Mouse (Mus musculus): ENCODE measurements around the gene C130050O18Rik.
"Not testable (repeated sequence)": the region's sequence is repeated elsewhere in the genome, so short reads cannot be mapped to it uniquely, and the experiment has no call there.

Gene C130050O18Rik

DNA sequence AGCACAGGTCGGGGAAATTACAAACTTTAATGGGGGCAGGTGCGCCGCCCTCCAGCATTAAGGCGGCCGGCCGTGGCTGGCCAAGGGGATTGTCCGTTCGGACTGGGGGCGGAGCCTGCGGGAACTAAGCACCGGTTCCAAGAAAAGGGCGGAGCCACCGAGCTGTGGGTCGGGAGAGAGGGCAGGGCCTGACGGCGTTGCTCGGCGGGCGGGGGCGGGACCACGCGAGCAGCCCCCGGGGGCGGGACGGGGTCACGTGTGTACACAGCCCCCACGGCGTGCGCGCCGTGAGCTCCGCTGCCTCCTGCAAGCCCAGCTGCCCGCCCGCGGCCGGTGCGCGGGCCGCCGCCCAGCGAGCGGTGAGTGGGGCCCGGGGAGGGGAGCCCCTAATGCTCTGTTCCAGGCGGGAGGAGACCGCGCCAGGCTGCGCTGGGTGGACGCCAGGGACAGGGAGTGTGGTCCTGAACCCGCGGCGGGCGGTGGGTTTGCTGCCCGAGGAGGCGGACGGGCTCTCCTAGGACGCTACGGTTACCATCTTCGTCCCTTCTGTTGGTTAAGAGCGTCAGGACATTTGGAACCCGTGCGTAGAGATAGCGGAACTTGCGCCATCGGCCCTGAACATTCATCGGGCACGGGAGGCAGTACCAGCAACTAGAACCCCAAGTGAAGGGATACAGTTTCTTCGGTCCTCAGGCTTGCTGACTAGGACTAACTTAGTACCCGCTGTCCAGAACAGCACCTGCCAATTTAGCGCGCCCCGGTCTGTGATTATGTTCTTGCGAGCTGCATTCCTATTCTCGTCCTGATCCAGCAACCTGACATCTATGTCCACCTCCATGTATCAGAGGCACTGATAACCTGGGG, 24.5 kb upstream of the C130050O18Rik start:
- peak; percentile 98 for DNase-seq

GRCm38 (mm10) chr5:139381586-139382513, 23.2 kb upstream of the C130050O18Rik start:
- peak in 1 of 2 experiments; percentile 43 for DNase-seq

- DNase-seq: peak in 1 of 2 experiments; percentile 68
Measured at GRCm38 (mm10) chr5:139382760-139383159, 22.3 kb upstream of the C130050O18Rik start.

- no peak for DNase-seq
Measured at GRCm38 (mm10) chr5:139383234-139383633, 21.8 kb upstream of the C130050O18Rik start.

- peak in 1 of 2 experiments; percentile 69 for DNase-seq
Measured at GRCm38 (mm10) chr5:139384531-139384930, 20.5 kb upstream of the C130050O18Rik start.

DNA sequence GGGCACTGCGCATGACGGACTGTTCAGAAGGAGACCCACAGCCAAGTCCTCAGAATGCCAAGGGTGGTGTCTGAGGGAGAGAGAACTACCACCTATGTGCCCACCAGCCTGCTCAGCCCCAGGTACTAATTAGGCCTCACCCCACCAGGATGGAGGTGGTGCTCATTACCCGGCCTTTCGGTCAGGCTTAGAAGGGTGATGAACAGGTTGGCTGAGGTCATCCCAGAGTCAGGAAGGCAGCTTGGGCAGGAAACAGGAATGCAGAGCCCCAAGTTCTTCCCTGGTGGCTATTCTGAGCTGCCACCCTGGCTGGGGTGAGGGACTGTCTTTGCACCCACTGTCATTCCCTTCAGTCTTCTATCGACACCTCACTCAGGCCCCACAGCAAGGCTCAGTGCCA, 19.0 kb upstream of the C130050O18Rik start:
- DNase-seq: no peak

- DNase-seq: no peak
Measured at GRCm38 (mm10) chr5:139387329-139388194, 17.5 kb upstream of the C130050O18Rik start.

DNA sequence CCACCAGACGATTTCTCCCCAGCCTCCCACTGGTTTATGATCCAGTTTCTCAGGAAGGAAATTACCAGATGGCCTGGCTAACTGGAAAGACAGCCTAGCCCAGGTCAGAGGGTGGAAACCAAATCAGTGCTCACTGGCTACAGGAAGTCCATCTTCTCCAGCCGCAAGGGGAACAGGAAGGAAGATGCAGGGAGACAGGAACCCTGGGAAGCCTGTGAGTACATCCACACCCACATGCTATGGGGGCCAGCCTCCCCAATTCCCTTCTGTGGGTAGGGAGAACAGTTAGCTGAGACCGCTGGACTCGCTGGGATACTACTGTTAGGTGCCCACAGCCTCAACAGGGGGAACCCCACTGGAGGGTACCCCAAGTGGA, 16.9 kb upstream of the C130050O18Rik start:
- peak in 1 of 2 experiments; percentile 37 for DNase-seq

DNA sequence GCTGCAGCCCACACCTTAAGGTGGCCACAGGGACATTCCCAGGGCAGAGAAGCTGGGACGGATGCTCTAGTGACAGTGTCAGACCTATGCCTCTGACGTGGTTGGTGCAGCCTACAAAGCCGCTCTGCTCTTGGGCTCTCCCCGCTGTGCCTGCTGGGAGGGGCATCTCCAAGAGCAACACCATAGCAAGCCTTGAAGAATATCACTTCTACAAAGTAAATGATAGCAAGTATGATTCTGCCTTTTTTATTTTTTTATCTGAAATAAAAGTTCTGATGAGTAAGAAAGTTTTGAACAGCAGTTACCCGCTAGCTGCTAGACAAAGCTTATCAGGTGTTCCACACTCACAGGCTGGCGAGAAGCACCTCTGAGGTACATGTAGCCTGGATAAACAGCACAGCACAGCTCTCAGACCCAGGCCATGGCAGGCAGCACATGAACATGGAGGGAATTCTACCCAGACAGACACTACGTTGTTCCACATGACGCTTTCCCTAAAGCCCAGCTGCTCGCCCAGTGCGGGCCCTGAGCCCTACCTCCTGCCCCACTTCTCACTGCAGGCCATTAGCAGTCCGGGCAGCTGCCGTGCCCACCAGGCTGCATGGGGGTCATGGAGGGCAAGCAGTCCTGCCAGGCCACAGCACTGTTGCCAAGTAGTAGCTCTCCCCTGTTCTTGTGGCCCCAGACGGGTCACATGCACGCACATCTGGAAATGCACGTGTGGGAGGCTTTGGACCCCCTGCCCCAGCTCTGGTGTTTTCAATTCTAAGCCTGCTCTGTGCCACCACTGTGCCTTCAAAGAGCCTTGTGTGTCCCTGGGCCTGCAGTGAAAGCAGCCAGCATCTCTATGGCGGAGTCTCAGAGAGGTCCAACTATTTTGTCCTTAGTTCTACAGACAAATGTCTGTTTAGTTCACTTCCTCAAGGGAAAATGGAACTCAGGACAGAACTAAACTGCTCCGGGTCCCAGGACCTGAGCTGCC, 16.1 kb upstream of the C130050O18Rik start:
- DNase-seq: no peak

- peak in 1 of 2 experiments; percentile 39 for DNase-seq
Measured at GRCm38 (mm10) chr5:139389676-139390061, 15.4 kb upstream of the C130050O18Rik start.

GRCm38 (mm10) chr5:139390324-139391119, 14.6 kb upstream of the C130050O18Rik start:
- not testable (repeated sequence) for DNase-seq

GRCm38 (mm10) chr5:139391309-139391990, 13.6 kb upstream of the C130050O18Rik start:
- no peak for DNase-seq

- DNase-seq: no peak
Measured at GRCm38 (mm10) chr5:139392219-139393196, 12.6 kb upstream of the C130050O18Rik start.

- DNase-seq: no peak
Measured at GRCm38 (mm10) chr5:139393197-139393588, 11.9 kb upstream of the C130050O18Rik start.

DNA sequence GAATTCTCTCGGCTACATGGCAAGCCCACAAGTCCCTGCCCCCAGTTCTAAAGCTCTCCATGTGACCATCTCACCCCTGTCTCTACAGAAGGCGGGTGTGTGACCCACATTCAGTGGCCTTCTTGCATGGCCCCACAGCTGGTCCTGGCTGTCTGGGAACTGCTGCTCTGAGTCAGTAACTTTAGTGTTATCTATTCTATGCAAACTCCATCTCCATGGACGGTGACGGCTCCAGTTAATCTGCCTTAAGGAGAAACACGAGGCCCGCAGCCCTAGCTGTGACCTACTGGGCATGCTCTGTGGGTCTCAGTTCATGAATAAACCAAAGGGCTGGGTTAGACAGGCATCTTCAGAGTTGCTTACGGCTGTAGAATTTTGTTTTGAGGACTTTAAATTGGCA, 10.7 kb upstream of the C130050O18Rik start:
- no peak for DNase-seq

- DNase-seq: no peak
Measured at GRCm38 (mm10) chr5:139395528-139395927, 9.6 kb upstream of the C130050O18Rik start.

GRCm38 (mm10) chr5:139397359-139397916, 7.6 kb upstream of the C130050O18Rik start:
- no peak for DNase-seq

Measured in kidney, adult 8-10 months (tissue).